Mouse (Mus musculus) bone marrow macrophage, adult 2 months (primary cell): ENCODE measurements around the gene Tex36.

Experiments
- CTCF ChIP-seq: IDR thresholded peaks from 2 replicates; pipeline ENCODE4 v1.5.1; 2012; ENCODE audit warnings: low read depth, mild to moderate bottlenecking, low read length, moderate library complexity
- POLR2A ChIP-seq: IDR thresholded peaks from 2 replicates; pipeline ENCODE4 v1.6.1; 2012; ENCODE audit warnings: mild to moderate bottlenecking, low read depth, low read length, borderline replicate concordance

- TF ChIP-seq POLR2A: no peak
- peak; percentile 60 for TF ChIP-seq CTCF
These were observed 34.9 kb upstream of the Tex36 start for GRCm38 (mm10) chr7:133636738-133637352.
